Mouse (Mus musculus) limb, embryonic 11.5 days (tissue): Measurements from ENCODE around the gene Becn1. TPM values are rescaled to one million over a fixed set of nuclear protein-coding genes. Genes with fewer than 3 reads are reported as not detected.

Experiments used
- ATAC-seq: fragments of 200-750 bp; cut with Nextera tagmentation; 2 replicates; pipeline ENCODE4 v1.8.0; 2017; ENCODE audit warnings: low read depth; ENCODE audit not compliant: insufficient number of reproducible peaks, low FRiP score, low TSS enrichment
- DNase-seq: peaks from one replicate; pipeline ENCODE4 v3.0.0-alpha.2; 2015; ENCODE audit warnings: low spot score
- H3K27ac ChIP-seq: fragments of 300-500 bp; sonication (generic); replicated peaks from 2 replicates; pipeline ENCODE4 v1.5.1; 2014; ENCODE audit warnings: low read depth, mild to moderate bottlenecking, low read length
- H3K27me3 ChIP-seq: fragments of 300-500 bp; sonication (generic); 2 replicates; pipeline ENCODE4 v1.6.1; 2014; ENCODE audit warnings: mild to moderate bottlenecking, low read length, mixed read lengths; ENCODE audit not compliant: control insufficient read depth, insufficient read depth
- H3K36me3 ChIP-seq: fragments of 300-500 bp; sonication (generic); 2 replicates; pipeline ENCODE4 v1.6.1; 2014; ENCODE audit warnings: mild to moderate bottlenecking, low read length, moderate library complexity, mixed read lengths; ENCODE audit not compliant: control insufficient read depth, insufficient read depth
- H3K4me1 ChIP-seq: fragments of 300-500 bp; sonication (generic); 2 replicates; pipeline ENCODE4 v1.6.1; 2014; ENCODE audit warnings: low read length, mixed read lengths; ENCODE audit not compliant: control insufficient read depth, insufficient read depth
- H3K4me2 ChIP-seq: fragments of 300-500 bp; sonication (generic); 2 replicates; pipeline ENCODE4 v1.6.1; 2014; ENCODE audit warnings: low read depth, mild to moderate bottlenecking, moderate library complexity; ENCODE audit not compliant: severe bottlenecking
- H3K4me3 ChIP-seq: fragments of 300-500 bp; sonication (generic); 2 replicates; pipeline ENCODE4 v1.5.1; 2014; ENCODE audit warnings: low read depth, low read length
- H3K9ac ChIP-seq: fragments of 300-500 bp; sonication (generic); 2 replicates; pipeline ENCODE4 v1.6.1; 2014; ENCODE audit warnings: mild to moderate bottlenecking, low read length
- H3K9me3 ChIP-seq: fragments of 300-500 bp; sonication (generic); 2 replicates; pipeline ENCODE4 v1.6.1; 2016; ENCODE audit warnings: low read length; ENCODE audit not compliant: control insufficient read depth
- WGBS: fragments of 180-500 bp; shearing (Covaris S2); extraction: QIAGEN DNeasy Blood & Tissue Kit; methylation state at CpG from one replicate; pipeline ENCODE4 v1.1.7; 2014; 5-methylcytosine and 5-hydroxymethylcytosine counted together
- polyA plus RNA-seq: library from polyadenylated mRNA; unstranded; fragments of >200 nt; fragmentation: Nextera tagmentation; extraction: Ambion mirVana; gene quantifications from 2 replicates; pipeline ENCODE4 v1.2.1, GENCODE M21; 2014

Becn1 gene
- polyA plus RNA-seq, 1 experiment from 2014 or later = 139 TPM

DNA sequence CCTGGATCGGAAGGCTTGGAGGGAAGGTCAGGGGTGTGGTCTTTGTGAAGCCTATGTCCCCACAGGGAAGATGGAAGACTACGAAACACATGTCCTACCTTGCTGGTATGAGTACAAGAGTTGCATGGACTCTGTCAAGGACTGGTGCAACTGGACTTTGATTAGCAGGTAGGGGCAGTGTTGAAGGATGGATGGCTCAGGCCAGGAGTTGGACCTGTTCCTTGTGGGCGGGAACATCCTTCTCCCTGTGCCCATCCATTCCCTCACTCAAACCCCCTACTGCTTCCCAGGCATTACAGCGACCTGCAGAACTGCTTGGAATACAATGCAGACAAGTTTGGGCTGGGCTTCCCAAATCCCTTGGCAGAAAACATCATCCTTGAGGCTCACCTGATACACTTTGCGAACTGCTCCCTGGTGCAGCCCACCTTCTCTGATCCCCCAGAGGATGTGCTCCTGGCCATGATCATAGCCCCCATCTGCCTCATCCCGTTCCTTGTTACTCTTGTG lies 54.5 kb downstream of the Becn1 start:
- no peaks in the 10 kb centered on the region for H3K9me3 ChIP-seq
- H3K9ac ChIP-seq = no peak overlapping the region
- no peak overlapping the region for H3K27ac ChIP-seq
- DNase-seq (no peak), ATAC-seq (no peak)
- 0 out of 2 replicates have a peak, but pooled peaks cover 5% of the 10 kb centered on the region for H3K27me3 ChIP-seq
- H3K36me3 ChIP-seq = no peaks in the 10 kb centered on the region
- H3K4me2 ChIP-seq = no peak overlapping the region
- H3K4me1 ChIP-seq = peaks cover 26% of the 10 kb centered on the region
- 80% methylated on average over 6 of the region's 6 CpGs for WGBS
- H3K4me3 ChIP-seq = peak overlapping the region; percentile 2; the same call in 1 of the 2 replicates

DNA sequence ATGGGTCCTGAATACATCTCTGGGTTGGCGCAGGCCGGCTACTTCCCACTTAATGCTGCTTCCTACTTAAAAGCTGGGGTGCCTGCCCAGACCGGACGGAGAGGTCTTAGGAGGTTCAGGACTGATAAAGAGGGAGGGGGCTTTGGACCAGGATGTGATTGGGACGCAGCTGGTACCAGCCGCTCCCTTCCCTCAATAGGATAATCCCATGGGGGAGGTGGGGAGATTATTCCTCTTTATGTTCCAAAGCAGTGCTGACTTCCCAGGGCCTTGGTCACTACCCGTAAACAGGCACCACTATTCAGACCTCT lies 55.4 kb downstream of the Becn1 start:
- peaks cover 25% of the 10 kb centered on the region for H3K4me1 ChIP-seq
- WGBS = 9% methylated on average over 7 of the region's 7 CpGs
- H3K9me3 ChIP-seq = no peaks in the 10 kb centered on the region
- ATAC-seq (no peak), DNase-seq (no peak)
- H3K27me3 ChIP-seq = 0 out of 2 replicates have a peak, but pooled peaks cover 5% of the 10 kb centered on the region
- no peak overlapping the region for H3K27ac ChIP-seq
- H3K36me3 ChIP-seq = no peaks in the 10 kb centered on the region
- H3K4me3 ChIP-seq = peak overlapping the region; percentile 54
- peak overlapping the region; percentile 70 for H3K9ac ChIP-seq
- peak overlapping the region; percentile 96 for H3K4me2 ChIP-seq

DNA sequence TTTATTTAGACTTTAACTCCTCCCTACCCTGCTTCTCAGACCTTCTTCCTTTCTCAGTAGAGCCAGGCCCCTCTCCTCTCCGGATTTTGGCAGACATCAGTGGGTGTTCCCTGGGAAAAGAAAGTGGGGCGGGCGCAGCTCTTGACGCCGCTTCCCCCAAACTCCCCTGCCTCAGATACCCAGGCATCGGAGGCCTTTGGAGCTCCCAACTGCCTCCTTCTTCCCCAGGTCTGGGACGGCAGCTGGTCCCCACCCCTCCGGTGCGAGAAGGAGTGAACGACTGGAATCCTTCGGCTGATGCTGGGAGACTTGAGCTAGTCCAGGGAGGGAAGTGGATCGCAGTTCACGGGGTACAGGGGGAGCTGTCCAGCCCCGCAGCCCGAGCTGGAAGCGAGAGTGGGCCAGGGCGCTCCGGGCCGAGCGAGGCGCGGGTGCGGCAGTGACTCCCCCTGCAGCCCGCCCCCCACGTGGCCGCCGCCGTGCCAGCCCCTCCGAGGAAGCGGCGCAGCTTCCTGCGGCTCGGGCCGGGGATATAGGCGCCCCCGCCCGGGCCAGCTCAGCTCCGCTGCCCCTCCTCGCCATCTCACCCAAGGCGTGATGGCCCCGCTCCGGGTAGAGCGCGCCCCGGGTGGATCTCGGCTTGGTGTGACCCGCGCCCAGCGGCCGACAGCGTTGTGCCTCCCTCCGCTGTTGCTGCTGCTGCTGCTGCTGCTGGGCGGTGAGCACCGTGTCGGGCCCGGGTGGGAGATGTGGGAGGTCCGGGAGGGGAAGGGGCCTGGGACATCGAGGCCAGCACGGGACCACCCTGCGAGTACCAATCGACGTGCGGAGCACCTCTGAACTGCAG lies 56.0 kb downstream of the Becn1 start, which contains the start of gene Ramp2:
TSS of gene Ramp2 (plus strand) at position 174 of the 847 bp plus-strand sequence.
- Histone ChIP-seq H3K27ac (peak within 1 kb of the TSS; percentile 71; the same call in 1 of the 2 replicates), H3K27me3 (0 out of 2 replicates have a peak, but pooled peaks cover 5% of the 10 kb centered on the region), H3K4me2 (peak within 1 kb of the TSS; percentile 96), H3K4me3 (peak within 1 kb of the TSS; percentile 54), H3K36me3 (no peaks in the 10 kb centered on the region), H3K9ac (peak within 1 kb of the TSS; percentile 70), H3K4me1 (peaks cover 25% of the 10 kb centered on the region), H3K9me3 (no peaks in the 10 kb centered on the region)
- ATAC-seq (peak; percentile 54; the same call in 1 of the 2 replicates), DNase-seq (peak; percentile 66)
- under 1% methylated on average over 61 of the region's 63 CpGs for WGBS

DNA sequence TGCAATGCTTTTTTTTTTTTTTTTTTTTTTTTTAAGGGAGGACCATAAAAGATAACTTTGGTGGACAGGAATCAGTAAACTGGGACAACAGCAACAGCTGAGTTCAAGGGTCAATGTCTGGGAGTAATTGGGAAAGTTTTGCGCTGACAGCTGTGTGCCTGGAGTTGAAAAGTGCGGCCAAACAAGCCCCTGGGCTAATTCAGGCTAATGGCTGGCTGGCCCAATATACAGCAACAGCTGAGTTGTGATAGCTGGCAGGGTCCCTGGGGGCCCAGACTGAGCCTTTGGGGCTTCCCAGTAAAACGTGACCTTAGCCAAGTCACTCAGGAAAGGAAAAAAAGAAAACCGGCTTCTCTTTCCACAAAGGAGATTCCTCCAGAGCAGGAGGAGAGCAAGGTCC lies 57.0 kb downstream of the Becn1 start:
- no peak for ATAC-seq
- Histone ChIP-seq H3K36me3 (no peaks in the 10 kb centered on the region), H3K27me3 (0 out of 2 replicates have a peak, but pooled peaks cover 5% of the 10 kb centered on the region), H3K4me3 (no peak overlapping the region; the same call in 1 of the 2 replicates), H3K9ac (no peak overlapping the region), H3K4me2 (peak overlapping the region; percentile 96), H3K9me3 (no peaks in the 10 kb centered on the region), H3K27ac (peak overlapping the region; percentile 71; the same call in 1 of the 2 replicates), H3K4me1 (peaks cover 25% of the 10 kb centered on the region)
- peak; percentile 71 for DNase-seq
- 3% methylated on average over 4 of the region's 4 CpGs for WGBS

DNA sequence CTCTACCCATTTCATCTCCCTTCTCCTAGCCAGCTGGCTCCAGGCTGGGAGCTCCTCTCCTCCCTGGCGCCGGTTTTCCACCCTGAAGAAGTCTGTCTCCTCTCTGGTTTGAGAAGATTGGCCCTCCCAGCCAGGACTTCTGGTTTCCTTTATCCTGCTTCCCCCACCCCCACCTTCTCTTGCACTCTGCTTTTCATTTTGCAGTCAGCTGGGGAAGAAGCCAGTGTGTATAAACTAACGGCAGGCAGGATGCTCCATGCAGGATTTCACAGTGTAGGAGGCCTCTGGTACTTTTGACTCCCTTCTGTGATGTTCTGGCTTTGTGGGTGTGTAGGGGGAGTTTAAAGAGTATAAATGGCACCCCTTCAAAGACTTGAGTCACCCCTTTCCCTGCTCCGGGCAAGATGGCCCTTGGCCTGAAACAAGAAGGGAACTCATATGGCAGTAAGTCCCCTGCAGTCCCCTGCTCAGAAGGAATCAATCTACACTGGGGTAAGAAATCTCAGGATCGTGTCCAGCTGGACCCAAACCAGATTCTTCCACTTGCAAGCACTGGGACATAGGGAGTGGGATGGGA lies 63.9 kb downstream of the Becn1 start:
- no peak overlapping the region for H3K9ac ChIP-seq

DNA sequence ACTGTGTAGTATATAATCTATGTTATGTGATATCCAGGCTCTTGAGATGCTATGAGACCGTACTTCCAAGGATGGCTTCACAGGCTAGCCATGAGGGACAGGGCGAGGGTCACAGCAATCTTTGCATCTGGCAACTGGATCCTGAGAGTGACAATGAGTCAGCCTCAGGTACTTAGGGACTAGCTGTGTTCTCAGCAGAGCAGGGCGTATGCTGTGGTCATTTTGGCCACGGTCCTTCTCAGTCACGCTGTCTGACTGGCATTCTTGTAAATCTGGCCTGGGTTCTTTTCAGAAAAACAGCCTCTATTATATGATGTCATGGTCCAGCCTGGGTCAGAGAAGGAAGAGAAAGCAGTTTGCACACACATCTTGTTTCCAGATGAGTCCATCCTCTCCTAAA lies 65.3 kb downstream of the Becn1 start:
- Histone ChIP-seq H3K4me2 (no peak overlapping the region), H3K27me3 (no peaks in the 10 kb centered on the region), H3K4me3 (no peak overlapping the region), H3K27ac (no peak overlapping the region), H3K9ac (no peak overlapping the region), H3K36me3 (no peaks in the 10 kb centered on the region), H3K4me1 (peaks cover 6% of the 10 kb centered on the region; the same call in 1 of the 2 replicates), H3K9me3 (no peaks in the 10 kb centered on the region)
- 94% methylated on average over 5 of the region's 5 CpGs for WGBS
- DNase-seq (no peak), ATAC-seq (no peak)

More for the DNA sequence above, 63.9 kb downstream of the Becn1 start:
- no peak overlapping the region for H3K4me2 ChIP-seq
- H3K4me1 ChIP-seq = peaks cover 3% of the 10 kb centered on the region; the same call in 1 of the 2 replicates
- H3K4me3 ChIP-seq = no peak overlapping the region
- H3K27ac ChIP-seq = 0 out of 2 replicates have a peak overlapping the region, but pooled peaks have one; percentile 22
- ATAC-seq = no peak
- no peaks in the 10 kb centered on the region for H3K36me3 ChIP-seq
- no peaks in the 10 kb centered on the region for H3K27me3 ChIP-seq
- DNase-seq = peak; percentile 23
- WGBS = 23% methylated on average over 5 of the region's 5 CpGs
- H3K9me3 ChIP-seq = no peaks in the 10 kb centered on the region

Other genes starting within 250 kb of the Becn1 start
- 5.2 and 5.3 TPM in 2 replicates for gene Naglu, start 232.3 kb downstream of the Becn1 start, polyA plus RNA-seq
- gene Hsd17b1, start 223.9 kb downstream of the Becn1 start, polyA plus RNA-seq = 0.15 TPM in 1 of 2 replicates, not detected in the other
- gene Coasy, start 219.7 kb downstream of the Becn1 start, polyA plus RNA-seq = 40.5 and 49.4 TPM in 2 replicates
- 40.6 and 48.9 TPM in 2 replicates for gene Mlx, start 215.0 kb downstream of the Becn1 start, polyA plus RNA-seq
- 71.1 and 71.6 TPM in 2 replicates for gene Psmc3ip, start 206.8 kb downstream of the Becn1 start, polyA plus RNA-seq
- 10.3 and 10.8 TPM in 2 replicates for gene Retreg3, start 182.4 kb downstream of the Becn1 start, polyA plus RNA-seq
- gene Tubg1, start 182.3 kb downstream of the Becn1 start, polyA plus RNA-seq = 113 and 119 TPM in 2 replicates
- 4.8 and 5.0 TPM in 2 replicates for gene Tubg2, start 146.4 kb downstream of the Becn1 start, polyA plus RNA-seq
- 0.04 and 0.21 TPM in 2 replicates for gene Cntnap1, start 131.8 kb downstream of the Becn1 start, polyA plus RNA-seq
- gene Plekhh3, start 130.9 kb downstream of the Becn1 start, polyA plus RNA-seq = 2.6 and 4.1 TPM in 2 replicates
- 0.13 TPM in 1 of 2 replicates, not detected in the other for gene Ccr10, start 126.8 kb downstream of the Becn1 start, polyA plus RNA-seq
- gene Ezh1, start 75.8 kb downstream of the Becn1 start, polyA plus RNA-seq = 12.7 and 13.4 TPM in 2 replicates
- gene Ramp2, start 56.3 kb downstream of the Becn1 start, polyA plus RNA-seq = 60.4 and 67.2 TPM in 2 replicates
- 111 and 120 TPM in 2 replicates for gene Vps25, start 48.6 kb downstream of the Becn1 start, polyA plus RNA-seq
- gene Wnk4, start 41.7 kb downstream of the Becn1 start, polyA plus RNA-seq = 7.0 and 8.1 TPM in 2 replicates
- 1.3 and 1.8 TPM in 2 replicates for gene Cntd1, start 23.3 kb downstream of the Becn1 start, polyA plus RNA-seq
- gene Coa3, start 23.2 kb downstream of the Becn1 start, polyA plus RNA-seq = 191 and 204 TPM in 2 replicates
- 158 and 164 TPM in 2 replicates for gene Psme3, start 13.9 kb upstream of the Becn1 start, polyA plus RNA-seq
- gene Aoc2, start 22.8 kb upstream of the Becn1 start, polyA plus RNA-seq = 1.5 and 1.9 TPM in 2 replicates
- gene Aoc3, start 28.3 kb upstream of the Becn1 start, polyA plus RNA-seq = not detected in 2 replicates
- not detected in 2 replicates for gene G6pc, start 65.3 kb upstream of the Becn1 start, polyA plus RNA-seq
- 89.0 and 91.6 TPM in 2 replicates for gene Aarsd1, start 115.3 kb upstream of the Becn1 start, polyA plus RNA-seq
- gene Gm27029, start 122.5 kb upstream of the Becn1 start, polyA plus RNA-seq = 10.4 and 11.5 TPM in 2 replicates
- 13.3 and 14.4 TPM in 2 replicates for gene Rundc1, start 122.8 kb upstream of the Becn1 start, polyA plus RNA-seq
- gene Ptges3l, start 123.0 kb upstream of the Becn1 start, polyA plus RNA-seq = 4.3 and 4.5 TPM in 2 replicates
- gene Rpl27, start 140.0 kb upstream of the Becn1 start, polyA plus RNA-seq = 459 and 489 TPM in 2 replicates
- 3.3 and 3.4 TPM in 2 replicates for gene Ifi35, start 146.1 kb upstream of the Becn1 start, polyA plus RNA-seq
- gene Rnd2, start 162.7 kb upstream of the Becn1 start, polyA plus RNA-seq = 4.7 and 4.8 TPM in 2 replicates
- 17.7 and 19.3 TPM in 2 replicates for gene Vat1, start 163.9 kb upstream of the Becn1 start, polyA plus RNA-seq
- 23.2 and 23.3 TPM in 2 replicates for gene Brca1, start 249.7 kb upstream of the Becn1 start, polyA plus RNA-seq
- gene Nbr1, start 249.9 kb upstream of the Becn1 start, polyA plus RNA-seq = 64.1 and 69.6 TPM in 2 replicates